Mouse (Mus musculus) lung, postnatal 14 days (tissue): Measurements from ENCODE around the gene Tspear.
A peak's percentile ranks its signal among the peaks of the same experiment; 100 is the strongest.
"Not testable (repeated sequence)": the region's sequence is repeated elsewhere in the genome, so short reads cannot be mapped to it uniquely, and the experiment has no call there.

Source experiments
- DNase-seq: peaks from one replicate; pipeline ENCODE4 v3.0.0; 2021

Gene Tspear

GRCm38 (mm10) chr10:77685895-77686664 is at the start of gene Tspear:
Tspear (plus strand) TSS chr10:77686569.
- DNase-seq, result no peak

- no peak for DNase-seq
Measured at GRCm38 (mm10) chr10:77638956-77639355, 47.4 kb upstream of the Tspear start.

DNA sequence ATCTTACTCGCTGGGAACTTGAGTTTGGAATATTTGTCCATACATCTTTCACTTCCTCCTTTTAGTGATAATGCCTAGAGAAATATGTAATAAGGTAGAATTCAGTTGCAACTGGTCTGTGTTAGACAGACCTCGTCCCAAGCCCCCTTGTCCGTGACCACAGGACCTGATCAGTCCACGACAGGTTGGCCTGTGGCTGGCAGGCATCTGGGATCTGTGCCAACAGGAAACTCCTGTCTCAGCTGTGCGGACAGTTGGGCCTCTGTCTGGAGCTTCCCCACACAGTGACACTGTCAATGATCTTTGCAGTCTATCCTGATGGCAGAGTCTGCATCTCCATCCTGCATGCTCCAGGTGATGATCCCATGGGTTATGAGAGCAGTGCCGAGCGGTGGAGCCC is 43.2 kb upstream of the Tspear start:
- no peak for DNase-seq

GRCm38 (mm10) chr10:77645571-77645970 is 40.8 kb upstream of the Tspear start:
- DNase-seq, result no peak

- no peak for DNase-seq
Measured at GRCm38 (mm10) chr10:77647461-77647860, 38.9 kb upstream of the Tspear start.

DNA sequence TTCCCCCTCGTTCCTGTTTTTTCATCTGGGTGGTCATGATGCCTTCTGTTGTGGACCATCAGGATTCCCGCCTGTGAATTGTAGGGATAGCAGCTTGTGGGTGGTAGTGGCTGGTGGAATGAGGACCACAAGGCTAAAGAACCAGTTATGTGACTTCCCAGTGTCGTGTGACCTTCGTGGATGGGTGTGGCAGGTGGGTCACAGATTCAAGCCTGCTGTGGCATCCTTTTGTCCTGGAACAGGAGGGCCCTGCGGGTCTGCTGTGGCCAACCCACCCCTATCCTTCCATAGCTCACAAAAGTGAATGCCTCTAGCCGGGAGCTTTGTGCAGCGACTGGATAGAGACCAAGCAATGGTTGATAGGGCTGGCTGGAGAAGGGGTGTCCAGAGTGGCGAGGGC is 38.5 kb upstream of the Tspear start:
- DNase-seq, result no peak

DNA sequence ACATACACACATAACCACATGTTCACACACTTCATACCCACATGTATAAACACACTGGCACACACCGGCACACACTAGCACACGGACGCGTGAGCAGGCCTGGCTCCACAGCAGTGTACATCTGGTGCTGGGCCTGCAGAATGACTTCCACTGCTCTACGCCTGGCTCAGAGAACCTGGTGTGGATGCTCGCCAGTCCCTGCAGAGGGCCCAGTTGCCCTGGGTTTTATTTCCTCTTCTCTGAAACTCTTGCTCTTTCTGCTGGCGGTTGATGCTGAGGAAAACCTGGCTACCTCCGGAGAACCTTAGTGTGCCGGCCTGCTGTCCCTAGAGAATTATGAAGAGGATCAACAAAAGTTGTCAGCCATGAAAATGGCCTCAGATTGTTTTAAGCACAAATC is 34.3 kb upstream of the Tspear start:
- no peak for DNase-seq

GRCm38 (mm10) chr10:77658286-77658994 is 27.9 kb upstream of the Tspear start:
- peak; percentile 63 for DNase-seq

GRCm38 (mm10) chr10:77663949-77664665 is 22.3 kb upstream of the Tspear start:
- no peak for DNase-seq

- peak; percentile 25 for DNase-seq
Measured at GRCm38 (mm10) chr10:77666342-77666741, 20.0 kb upstream of the Tspear start.

- no peak for DNase-seq
Measured at GRCm38 (mm10) chr10:77667402-77667801, 19.0 kb upstream of the Tspear start.

GRCm38 (mm10) chr10:77670710-77671109 is 15.7 kb upstream of the Tspear start:
- DNase-seq, result no peak

DNA sequence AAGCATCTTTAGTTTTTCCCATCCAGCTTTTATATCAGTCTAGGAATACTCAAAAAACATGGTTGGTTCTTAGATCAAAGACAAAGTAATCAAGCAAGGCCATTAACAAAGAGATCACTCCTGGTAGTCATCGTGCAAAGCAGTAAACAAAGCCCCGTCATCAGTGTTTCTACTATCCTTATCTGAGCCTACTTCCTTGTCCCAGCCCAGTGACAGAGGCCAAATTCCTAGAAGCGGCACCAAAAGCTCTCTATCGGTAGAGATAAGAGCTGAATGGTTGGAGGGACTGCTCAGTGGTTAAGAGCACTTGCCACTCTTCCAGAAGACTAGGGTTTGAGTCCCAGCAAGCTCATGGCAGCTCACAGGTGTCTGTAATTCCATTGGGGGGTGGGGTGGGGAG is 14.8 kb upstream of the Tspear start:
- DNase-seq, result no peak

- DNase-seq, result no peak
Measured at GRCm38 (mm10) chr10:77673765-77674164, 12.6 kb upstream of the Tspear start.

DNA sequence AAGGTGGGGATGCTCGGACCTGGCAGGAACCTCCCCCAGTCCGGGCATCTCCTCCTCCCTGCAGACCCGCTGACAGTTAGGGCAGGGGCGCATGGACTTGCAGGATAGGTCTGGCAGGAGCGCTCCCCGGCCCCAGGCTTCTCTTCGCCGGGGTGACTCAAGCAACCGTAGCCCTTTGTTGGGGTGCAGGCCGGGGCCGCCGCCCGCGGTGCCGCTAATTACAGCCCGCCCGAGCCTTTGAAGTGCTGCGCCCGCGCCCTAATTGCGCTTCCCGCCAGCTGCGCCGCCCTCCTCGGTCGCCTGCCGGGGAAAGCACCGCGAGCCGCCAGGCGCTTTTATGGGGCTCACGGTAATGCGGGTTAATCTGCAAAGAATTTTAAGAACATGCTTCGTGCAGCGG is 8.8 kb upstream of the Tspear start:
- DNase-seq, result no peak

DNA sequence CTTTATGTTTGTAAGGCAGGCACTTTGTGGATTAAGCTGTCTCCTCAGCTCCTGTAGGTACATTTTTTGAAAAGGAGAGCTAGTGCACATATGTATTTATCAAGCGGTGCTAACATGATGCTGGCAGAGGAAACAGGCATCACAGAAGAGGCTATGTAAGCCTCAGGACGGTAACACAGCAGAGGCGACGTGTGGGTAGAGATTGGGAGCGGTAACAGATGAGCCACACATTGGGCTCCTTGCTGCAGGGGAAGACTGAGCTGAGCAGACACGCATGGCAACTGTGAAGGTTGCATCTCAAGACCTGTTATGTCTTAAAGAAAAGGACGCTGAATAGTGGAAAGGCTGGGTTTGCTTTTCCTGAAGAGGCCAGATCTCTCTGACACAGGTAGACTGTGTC is 3.4 kb upstream of the Tspear start:
- no peak for DNase-seq

DNA sequence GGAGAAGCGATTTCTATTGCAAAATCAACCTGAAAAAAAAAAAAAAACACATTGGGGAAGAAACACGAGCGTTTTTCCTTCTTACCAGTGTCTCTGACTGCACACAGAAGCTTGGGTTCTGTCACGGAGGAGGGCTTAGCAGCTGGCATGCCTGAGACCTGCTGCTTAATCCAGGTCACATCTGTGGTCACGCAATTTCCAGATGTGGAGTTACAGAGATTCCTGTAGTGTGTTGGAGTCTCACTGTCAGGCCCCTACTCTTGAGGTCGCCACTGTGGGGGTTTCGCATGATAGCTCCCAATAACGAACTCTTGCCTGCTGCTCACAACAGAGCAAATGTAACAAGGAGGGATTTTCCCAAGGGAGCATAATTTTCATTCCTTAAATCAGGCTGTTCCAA is 2.2 kb upstream of the Tspear start:
- DNase-seq, result no peak

DNA sequence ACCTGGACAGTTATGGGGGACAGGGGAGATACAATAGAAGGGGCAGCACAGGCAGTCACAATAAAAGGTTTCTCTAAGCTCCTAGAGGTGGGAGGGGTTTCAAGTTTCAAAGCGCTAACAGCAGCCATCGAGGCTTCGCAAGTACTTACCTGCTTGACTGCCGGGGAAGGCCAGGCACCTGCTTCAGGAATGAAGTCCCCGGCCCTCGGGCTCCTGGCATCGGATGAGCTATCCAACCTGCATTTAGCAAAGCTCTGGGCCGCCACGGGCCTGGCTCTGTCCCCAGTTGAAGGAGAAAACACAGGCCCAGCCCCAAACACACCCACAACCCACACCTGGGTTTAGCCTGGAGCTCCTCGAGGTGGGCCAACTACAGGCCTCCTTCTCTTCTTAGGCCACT is 652 bp downstream of the Tspear start:
- DNase-seq, result no peak

DNA sequence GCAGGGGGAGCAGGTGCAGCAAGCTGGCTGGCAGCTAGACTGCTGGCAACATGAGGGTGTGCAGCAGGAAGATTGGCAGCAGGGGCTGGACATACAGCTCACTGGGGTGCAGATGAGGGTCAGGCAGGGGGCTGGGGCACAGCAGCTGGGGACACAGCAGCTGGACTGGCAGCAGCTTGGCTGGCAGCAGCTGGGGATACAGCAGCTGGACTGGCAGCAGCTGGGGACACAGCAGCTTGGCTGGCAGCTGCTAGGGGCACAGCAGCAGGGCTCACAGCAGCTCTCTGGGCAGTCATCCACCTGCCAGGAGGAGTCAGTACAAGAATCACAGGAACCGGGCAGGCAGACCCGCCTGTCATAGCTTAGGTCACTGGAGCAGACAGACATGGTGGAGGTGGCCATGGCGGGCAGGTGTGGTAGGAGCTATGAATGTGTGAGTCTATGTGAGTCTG is 4.0 kb downstream of the Tspear start, which contains the start of gene Gm19402:
Gene Gm19402, minus strand, starts transcription at position 402 of the 452 bp plus-strand sequence.
- DNase-seq, result not testable (repeated sequence)

DNA sequence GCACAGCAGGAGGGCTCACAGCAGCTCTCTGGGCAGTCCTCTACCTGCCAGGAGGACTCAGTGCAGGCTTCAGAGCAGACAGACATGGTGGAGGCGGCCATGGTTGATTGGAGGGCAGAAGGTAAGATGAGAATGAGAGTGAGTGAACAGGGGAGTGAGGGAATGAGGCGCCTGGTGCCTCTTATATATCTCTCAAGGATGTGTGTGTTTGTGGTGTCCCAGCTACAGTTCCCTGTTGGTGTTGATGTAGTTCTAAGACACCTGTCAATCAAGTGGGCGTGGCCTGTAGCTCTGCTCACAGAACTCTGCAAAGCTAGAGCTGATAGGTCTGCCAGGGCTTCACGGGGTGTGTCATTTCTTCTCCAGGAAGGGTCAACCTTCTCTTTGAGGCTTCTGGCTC is 10.8 kb downstream of the Tspear start, which contains the start of gene Gm9508:
Gene Gm9508, minus strand, starts transcription at position 101 of the 400 bp plus-strand sequence.
- DNase-seq, result no peak

GRCm38 (mm10) chr10:77706326-77706725 is 20.0 kb downstream of the Tspear start, which contains the start of gene Gm10272:
Gm10272 (plus strand) TSS chr10:77706626.
- DNase-seq, result no peak

- no peak for DNase-seq
Measured at GRCm38 (mm10) chr10:77709831-77710230, 23.5 kb downstream of the Tspear start.

DNA sequence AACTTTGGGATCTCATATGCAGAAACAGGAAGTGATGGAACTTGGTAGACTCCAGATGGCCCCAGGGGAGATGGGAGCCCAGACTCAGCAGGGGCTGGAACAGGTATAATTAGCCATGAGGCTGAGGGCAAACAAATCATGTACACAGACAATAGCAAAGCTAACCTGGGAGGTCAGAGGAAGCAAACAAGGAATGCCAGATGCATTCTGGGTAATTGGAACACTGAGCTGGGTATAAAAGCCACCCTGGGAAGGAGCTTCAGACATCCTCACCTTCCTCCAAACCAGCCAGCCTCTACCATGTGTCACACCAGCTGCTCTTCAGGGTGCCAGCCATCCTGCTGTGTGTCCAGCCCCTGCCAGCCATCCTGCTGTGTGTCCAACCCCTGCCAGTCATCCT is 24.8 kb downstream of the Tspear start, which contains the start of gene Gm10024:
Gene Gm10024, plus strand, starts transcription at position 301 of the 400 bp plus-strand sequence.
- not testable (repeated sequence) for DNase-seq
